Mouse (Mus musculus): Measurements from ENCODE around the gene Fam83c.

Fam83c gene

DNA sequence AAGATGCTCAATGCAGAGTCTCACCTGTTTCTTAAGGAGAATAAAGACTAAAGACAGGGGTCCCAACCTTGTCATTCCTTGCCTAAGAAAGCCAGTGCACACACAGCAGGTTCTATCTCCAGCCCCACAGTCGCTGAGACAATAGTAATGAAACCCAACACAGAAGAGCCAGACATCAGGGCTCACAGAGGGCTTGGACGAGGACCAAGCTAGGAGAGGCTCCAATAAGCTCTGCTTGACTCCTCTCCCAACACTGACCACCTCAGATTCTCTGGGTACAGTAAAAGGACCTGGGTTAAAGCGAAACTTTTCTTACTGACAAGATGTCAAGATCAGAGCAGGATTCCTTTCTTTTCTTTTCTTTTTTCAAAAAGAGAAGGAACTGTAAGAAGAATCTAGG lies 36.0 kb downstream of the Fam83c start:
- in situ Hi-C loops (cut with MboI, MseI), result no loop called here

GRCm38 (mm10) chr2:155794674-155795445 lies 39.8 kb downstream of the Fam83c start:
- in situ Hi-C loops (cut with MboI, MseI), result no loop called here

GRCm38 (mm10) chr2:155792899-155793298 lies 41.8 kb downstream of the Fam83c start:
- in situ Hi-C loops (cut with MboI, MseI), result no loop called here

DNA sequence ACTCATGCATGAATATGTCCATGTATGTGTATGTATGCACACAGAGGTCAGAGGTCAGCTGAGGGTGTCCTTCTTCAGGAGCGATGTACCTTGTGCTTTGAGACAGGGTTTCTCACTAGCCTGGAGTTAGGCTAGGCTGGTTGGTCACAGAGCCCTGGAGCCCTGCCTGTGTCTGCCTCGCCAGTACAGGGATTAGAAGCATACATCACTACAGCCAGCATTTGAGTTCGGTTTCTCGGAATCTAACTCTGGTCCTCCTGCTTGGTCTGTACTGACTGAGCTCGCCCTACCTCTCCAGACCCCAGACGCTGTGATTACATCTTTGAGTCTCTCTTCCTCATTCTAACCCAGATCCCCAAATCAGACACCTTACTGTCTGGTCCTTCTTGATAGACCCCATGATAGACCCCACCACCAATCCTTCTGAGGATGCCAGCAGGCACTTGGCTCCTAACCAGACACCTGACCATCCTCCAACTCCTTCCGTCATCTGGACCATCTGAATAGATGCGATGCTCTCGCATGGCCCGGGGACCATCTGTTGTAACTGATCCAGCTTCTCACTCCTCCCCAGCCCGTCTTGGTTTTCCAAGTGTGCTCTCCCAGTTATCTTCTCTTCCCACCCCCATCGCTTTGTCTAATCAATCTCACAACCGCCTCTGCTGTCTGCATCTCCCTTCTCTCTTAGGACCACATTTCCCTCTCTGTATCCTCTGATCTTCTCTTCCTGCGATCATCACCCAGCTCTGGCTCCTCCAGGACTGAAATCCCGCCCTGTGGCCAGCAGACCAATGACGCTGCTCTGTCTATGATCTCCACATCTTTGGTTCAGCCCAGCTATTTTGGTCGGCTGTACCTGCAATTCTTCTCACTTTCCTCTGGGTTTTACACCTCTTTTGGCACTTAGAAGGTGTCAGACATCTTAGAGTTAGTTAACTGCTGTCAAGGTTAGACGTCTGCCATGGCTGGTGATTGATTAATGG lies 46.4 kb downstream of the Fam83c start:
- in situ Hi-C loops (cut with MboI, MseI), result no loop called here

DNA sequence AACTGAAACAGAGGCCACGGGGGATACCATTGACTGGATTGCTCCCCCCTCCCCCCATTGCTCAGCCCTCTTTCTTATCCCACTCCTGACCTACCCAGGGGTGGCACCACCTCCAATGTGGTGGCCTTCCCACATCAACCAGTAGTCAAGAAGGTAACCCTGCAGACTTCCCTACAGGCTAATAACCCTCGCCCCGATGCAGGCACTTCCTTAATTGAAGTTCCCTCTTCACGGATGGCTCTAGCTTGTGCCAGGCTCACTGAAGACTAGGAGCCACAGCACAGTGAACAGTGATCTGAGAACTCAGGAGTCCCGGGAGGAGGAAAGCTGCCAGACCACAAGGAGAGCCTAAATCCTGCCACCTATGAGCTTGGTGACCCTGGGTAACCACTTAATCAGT lies 47.7 kb downstream of the Fam83c start:
- in situ Hi-C loops (cut with MboI, MseI), result no loop called here

DNA sequence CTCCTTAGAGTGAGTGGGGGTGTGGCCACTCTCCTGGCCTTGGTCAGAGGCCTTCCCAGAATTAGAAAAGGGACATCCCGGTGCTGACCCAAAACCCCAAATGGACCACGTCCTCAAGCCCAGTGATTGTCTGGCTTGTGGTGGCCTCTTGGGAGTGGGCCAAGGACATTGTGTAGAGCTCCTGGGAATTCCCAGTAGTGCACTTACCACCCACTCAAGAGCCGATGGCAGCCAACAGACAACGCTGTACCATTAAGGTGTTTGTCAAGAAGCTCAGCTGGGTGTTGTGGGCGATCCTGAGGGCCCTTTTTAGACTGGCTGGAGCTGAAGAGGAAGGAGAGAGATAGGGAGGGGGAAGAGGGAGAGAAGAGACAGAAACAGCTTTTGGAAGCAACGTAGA lies 50.1 kb downstream of the Fam83c start:
- in situ Hi-C loops (cut with MboI, MseI), result no loop called here

DNA sequence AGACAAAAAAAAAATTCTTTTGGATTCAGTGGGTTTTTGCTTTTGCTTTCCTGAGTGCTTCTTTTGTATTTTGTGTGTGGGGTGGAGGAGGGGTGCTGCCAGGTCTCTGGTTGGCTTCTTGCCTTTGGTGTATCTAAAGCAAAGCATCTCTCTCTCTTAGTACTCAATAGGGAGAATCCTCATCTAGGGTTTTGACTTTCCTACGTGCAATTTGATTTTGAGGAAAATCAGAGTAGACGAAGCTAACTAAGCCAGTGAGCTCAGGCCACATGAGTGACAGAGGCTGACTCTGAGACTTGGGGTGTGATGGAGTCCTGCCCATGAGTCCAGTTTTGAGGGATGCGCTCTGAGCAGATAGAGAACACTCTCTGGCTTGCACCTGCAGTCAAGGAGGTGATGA lies 55.1 kb downstream of the Fam83c start:
- in situ Hi-C loops (cut with MboI, MseI), result no loop called here

DNA sequence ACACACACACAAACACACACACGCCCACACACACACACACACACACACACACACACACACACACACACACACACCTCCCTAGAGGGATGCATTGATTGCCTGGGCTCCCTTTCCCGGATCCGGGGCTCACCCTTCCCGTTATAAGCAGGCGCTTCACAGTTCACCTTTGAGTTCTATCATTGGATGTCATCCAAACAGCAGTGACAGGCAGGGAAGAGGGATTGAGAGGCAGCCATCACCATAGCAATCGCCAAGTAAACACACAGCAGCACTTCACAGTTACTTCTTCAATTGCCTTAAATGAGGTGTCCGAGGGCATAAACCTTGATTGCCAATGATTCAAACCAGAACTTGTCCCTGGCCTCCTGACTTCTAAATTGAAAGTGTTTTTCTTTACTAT lies 55.6 kb downstream of the Fam83c start:
- in situ Hi-C loops (cut with MboI, MseI), result no loop called here

DNA sequence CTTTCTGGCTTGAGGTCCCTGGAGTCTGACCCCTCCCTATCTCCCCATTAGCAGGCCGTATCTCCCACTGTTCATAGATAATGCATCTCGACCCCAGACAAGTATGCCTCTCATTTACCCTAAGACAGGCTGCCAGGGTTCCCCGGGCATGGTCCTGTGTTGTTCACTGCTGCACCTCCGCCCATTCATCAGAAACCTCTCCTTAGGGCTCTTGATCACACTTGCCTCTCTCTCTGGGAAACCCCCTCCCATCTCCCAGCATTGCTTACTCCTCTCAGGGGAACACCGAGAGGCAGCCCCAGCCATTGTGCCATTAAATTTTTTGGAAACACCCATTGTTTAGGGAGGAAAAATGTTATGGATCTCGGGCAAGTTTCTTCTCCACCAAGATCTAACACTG lies 56.6 kb downstream of the Fam83c start:
- in situ Hi-C loops (cut with MboI, MseI), result no loop called here

GRCm38 (mm10) chr2:155777688-155777985 lies 57.0 kb downstream of the Fam83c start:
- in situ Hi-C loops (cut with MboI, MseI), result no loop called here
